29 mouse cellular contexts compared by ENCODE assay signal in the genomic region with DNA sequence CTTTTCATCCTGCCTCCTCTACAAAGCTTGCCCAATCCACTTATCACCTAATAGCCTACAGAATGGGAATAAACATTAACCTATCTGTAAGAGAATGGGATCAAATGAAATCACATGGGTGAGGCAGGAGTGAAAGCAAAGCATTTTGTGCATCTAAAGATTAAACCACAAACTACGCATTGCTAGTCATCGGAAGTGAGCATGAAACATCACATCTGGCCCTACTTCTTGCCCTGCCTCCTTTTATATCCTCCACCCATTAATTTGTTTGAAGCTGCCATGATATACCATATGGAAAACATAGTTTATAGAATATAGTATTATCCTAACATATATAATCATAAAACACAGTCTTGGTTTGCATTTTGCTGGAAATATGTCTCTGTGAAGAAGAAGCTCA.
"Had no signal": no experiment of that assay in that cellular context is flagged by ENCODE, and none has a peak within 500 bp of the region (broad histone marks: within the 10 kb centered on the region; RNA-seq: fewer than 3 reads in every experiment).

No protein-coding gene starts in this region.

- H3K4me2 ChIP-seq: limb, embryonic 12.5 days; limb, embryonic 13.5 days; limb, embryonic 15.5 days; liver, embryonic 11.5 days; liver, embryonic 12.5 days; liver, embryonic 13.5 days; liver, embryonic 15.5 days; midbrain, embryonic 11.5 days; midbrain, embryonic 12.5 days; midbrain, embryonic 13.5 days; midbrain, embryonic 15.5 days; neural tube, embryonic 12.5 days; neural tube, embryonic 13.5 days had no signal

- H3K27ac ChIP-seq: left cerebral cortex, adult 2 months; limb, embryonic 10.5 days; limb, embryonic 12.5 days; limb, embryonic 13.5 days; limb, embryonic 15.5 days; liver, embryonic 12.5 days; liver, embryonic 13.5 days; liver, embryonic 14.5 days; liver, embryonic 15.5 days; macrophage; midbrain, embryonic 10.5 days; midbrain, embryonic 12.5 days; midbrain, embryonic 13.5 days; midbrain, embryonic 15.5 days; neural tube, embryonic 12.5 days; neural tube, embryonic 13.5 days had no signal

- H3K9me3 ChIP-seq: limb, embryonic 10.5 days; limb, embryonic 12.5 days; limb, embryonic 13.5 days; limb, embryonic 15.5 days; liver, embryonic 12.5 days; liver, embryonic 13.5 days; liver, embryonic 15.5 days; midbrain, embryonic 10.5 days; midbrain, embryonic 12.5 days; midbrain, embryonic 13.5 days; midbrain, embryonic 15.5 days; neural tube, embryonic 12.5 days; neural tube, embryonic 13.5 days had no signal

- H3K27me3 ChIP-seq: limb, embryonic 12.5 days; limb, embryonic 13.5 days; limb, embryonic 15.5 days; liver, embryonic 12.5 days; liver, embryonic 13.5 days; liver, embryonic 15.5 days; megakaryocyte, embryonic 14.5 days; midbrain, embryonic 12.5 days; midbrain, embryonic 13.5 days; midbrain, embryonic 15.5 days; neural tube, embryonic 12.5 days; neural tube, embryonic 13.5 days had no signal

- ATAC-seq: liver, embryonic 12.5 days; liver, postnatal 0 days; lung, postnatal 0 days; midbrain, embryonic 13.5 days; midbrain, embryonic 15.5 days; midbrain, embryonic 16.5 days had no signal

- H3K4me1 ChIP-seq: limb, embryonic 10.5 days; limb, embryonic 12.5 days; limb, embryonic 13.5 days; limb, embryonic 15.5 days; liver, embryonic 12.5 days; liver, embryonic 13.5 days; liver, embryonic 15.5 days; megakaryocyte, embryonic 14.5 days; midbrain, embryonic 10.5 days; midbrain, embryonic 12.5 days; midbrain, embryonic 13.5 days; midbrain, embryonic 15.5 days; neural tube, embryonic 12.5 days; neural tube, embryonic 13.5 days had no signal

- H3K9ac ChIP-seq: limb, embryonic 12.5 days; limb, embryonic 13.5 days; limb, embryonic 15.5 days; liver, embryonic 12.5 days; liver, embryonic 13.5 days; liver, embryonic 14.5 days; liver, embryonic 15.5 days; liver, postnatal 0 days; midbrain, embryonic 12.5 days; midbrain, embryonic 13.5 days; midbrain, embryonic 15.5 days; neural tube, embryonic 12.5 days; neural tube, embryonic 13.5 days had no signal

- H3K4me3 ChIP-seq: left cerebral cortex, adult 2 months; limb, embryonic 10.5 days; limb, embryonic 12.5 days; limb, embryonic 13.5 days; limb, embryonic 15.5 days; liver, embryonic 12.5 days; liver, embryonic 13.5 days; liver, embryonic 15.5 days; megakaryocyte, embryonic 14.5 days; midbrain, embryonic 10.5 days; midbrain, embryonic 12.5 days; midbrain, embryonic 13.5 days; midbrain, embryonic 15.5 days; myocyte; neural tube, embryonic 12.5 days; neural tube, embryonic 13.5 days had no signal

- DNase-seq: left cerebral cortex, postnatal 4 days; liver; liver, embryonic 13.5 days; liver, postnatal 0 days; lung, adult 18-20 months; lung, postnatal 14 days; lung, postnatal 4 days; midbrain, embryonic 14.5 days had no signal

- H3K36me3 ChIP-seq: limb, embryonic 10.5 days; limb, embryonic 12.5 days; limb, embryonic 13.5 days; limb, embryonic 15.5 days; liver, embryonic 12.5 days; liver, embryonic 13.5 days; liver, embryonic 15.5 days; midbrain, embryonic 10.5 days; midbrain, embryonic 12.5 days; midbrain, embryonic 13.5 days; midbrain, embryonic 15.5 days; neural tube, embryonic 12.5 days; neural tube, embryonic 13.5 days had no signal
